Mouse (Mus musculus) kidney, embryonic 15.5 days (tissue): ENCODE data around the gene Golt1a. TPM values are rescaled to one million over a fixed set of nuclear protein-coding genes. Genes with fewer than 3 reads are reported as not detected.

Experiments used
- ATAC-seq: fragments of 200-750 bp; cut with Nextera tagmentation; replicated peaks from 2 replicates; pipeline ENCODE4 v1.8.0; 2017; ENCODE audit warnings: moderate TSS enrichment; ENCODE audit not compliant: low FRiP score
- H3K27ac ChIP-seq: fragments of 300-500 bp; sonication (generic); 2 replicates; pipeline ENCODE4 v1.5.1; 2015; ENCODE audit warnings: mild to moderate bottlenecking, inconsistent platforms
- H3K27me3 ChIP-seq: fragments of 300-500 bp; sonication (generic); 2 replicates; pipeline ENCODE4 v1.6.1; 2015; ENCODE audit warnings: inconsistent platforms
- H3K36me3 ChIP-seq: fragments of 300-500 bp; sonication (generic); 2 replicates; pipeline ENCODE4 v1.6.1; 2015; ENCODE audit warnings: inconsistent platforms
- H3K4me1 ChIP-seq: fragments of 300-500 bp; sonication (generic); 2 replicates; pipeline ENCODE4 v1.6.1; 2015; ENCODE audit warnings: inconsistent platforms
- H3K4me2 ChIP-seq: fragments of 300-500 bp; sonication (generic); 2 replicates; pipeline ENCODE4 v1.6.1; 2015; ENCODE audit warnings: moderate library complexity, mild to moderate bottlenecking, inconsistent platforms
- H3K4me3 ChIP-seq: fragments of 300-500 bp; sonication (generic); replicated peaks from 2 replicates; pipeline ENCODE4 v1.5.1; 2015; ENCODE audit warnings: mild to moderate bottlenecking, inconsistent platforms
- H3K9ac ChIP-seq: fragments of 300-500 bp; sonication (generic); 2 replicates; pipeline ENCODE4 v1.6.1; 2015; ENCODE audit warnings: mild to moderate bottlenecking, inconsistent platforms
- H3K9me3 ChIP-seq: fragments of 300-500 bp; sonication (generic); replicated peaks from 2 replicates; pipeline ENCODE4 v1.6.1; 2016; ENCODE audit warnings: inconsistent platforms
- WGBS: fragments of 180-500 bp; shearing (Covaris S2); methylation state at CpG from one replicate; pipeline ENCODE4 v1.1.7; 2015; ENCODE audit warnings: mixed read lengths; 5-methylcytosine and 5-hydroxymethylcytosine counted together
- polyA plus RNA-seq: library from polyadenylated mRNA; unstranded; fragments of >200 nt; fragmentation: Nextera tagmentation; extraction: Ambion mirVana; gene quantifications from 2 replicates; pipeline ENCODE4 v1.2.1, GENCODE M21; 2015

Golt1a gene
- polyA plus RNA-seq, 1 experiment from 2014 or later, result 5.2 TPM

GRCm38 (mm10) chr1:133278946-133279631, 30.5 kb upstream of the Golt1a start:
- H3K4me2 ChIP-seq, result no peak overlapping the region
- H3K9ac ChIP-seq, result no peak overlapping the region
- WGBS, result 59% methylated on average over 15 of the region's 15 CpGs
- ATAC-seq, result no peak
- no peaks in the 10 kb centered on the region for H3K9me3 ChIP-seq
- no peaks in the 10 kb centered on the region for H3K27me3 ChIP-seq
- peaks cover 10% of the 10 kb centered on the region; the same call in 1 of the 2 replicates for H3K36me3 ChIP-seq
- H3K4me3 ChIP-seq, result no peak overlapping the region
- no peak overlapping the region for H3K27ac ChIP-seq
- peaks cover 23% of the 10 kb centered on the region for H3K4me1 ChIP-seq

- Histone ChIP-seq H3K36me3 (peaks cover 5% of the 10 kb centered on the region; the same call in 1 of the 2 replicates), H3K9me3 (no peaks in the 10 kb centered on the region), H3K27me3 (no peaks in the 10 kb centered on the region), H3K4me2 (no peak overlapping the region), H3K9ac (no peak overlapping the region), H3K27ac (no peak overlapping the region), H3K4me1 (peaks cover 23% of the 10 kb centered on the region), H3K4me3 (no peak overlapping the region)
- ATAC-seq, result no peak
- WGBS, result 79% methylated on average over 11 of the region's 11 CpGs
Observed at GRCm38 (mm10) chr1:133279632-133280093, 29.9 kb upstream of the Golt1a start.

- H3K9ac ChIP-seq, result no peak overlapping the region
- H3K4me3 ChIP-seq, result no peak overlapping the region
- ATAC-seq, result no peak
- H3K4me2 ChIP-seq, result no peak overlapping the region
- H3K9me3 ChIP-seq, result no peaks in the 10 kb centered on the region
- H3K27me3 ChIP-seq, result no peaks in the 10 kb centered on the region
- peaks cover 23% of the 10 kb centered on the region for H3K4me1 ChIP-seq
- H3K27ac ChIP-seq, result no peak overlapping the region
- 0 out of 2 replicates have a peak, but pooled peaks cover 3% of the 10 kb centered on the region for H3K36me3 ChIP-seq
- 84% methylated on average over 2 of the region's 2 CpGs for WGBS
Observed at GRCm38 (mm10) chr1:133280537-133280936, 29.1 kb upstream of the Golt1a start.

- WGBS, result 82% methylated on average over 7 of the region's 7 CpGs
Observed at GRCm38 (mm10) chr1:133285907-133286306, 23.7 kb upstream of the Golt1a start.

GRCm38 (mm10) chr1:133287051-133287450, 22.5 kb upstream of the Golt1a start:
- Histone ChIP-seq H3K4me1 (no peaks in the 10 kb centered on the region), H3K27ac (no peak overlapping the region), H3K4me2 (no peak overlapping the region), H3K9ac (no peak overlapping the region), H3K36me3 (0 out of 2 replicates have a peak, but pooled peaks cover 8% of the 10 kb centered on the region), H3K27me3 (no peaks in the 10 kb centered on the region), H3K9me3 (no peaks in the 10 kb centered on the region), H3K4me3 (no peak overlapping the region)
- ATAC-seq, result no peak
- 85% methylated on average over 4 of the region's 4 CpGs for WGBS

More at GRCm38 (mm10) chr1:133285907-133286306, 23.7 kb upstream of the Golt1a start:
- Histone ChIP-seq H3K9me3 (no peaks in the 10 kb centered on the region), H3K4me2 (no peak overlapping the region), H3K9ac (no peak overlapping the region), H3K27me3 (no peaks in the 10 kb centered on the region), H3K4me1 (no peaks in the 10 kb centered on the region), H3K36me3 (0 out of 2 replicates have a peak, but pooled peaks cover 8% of the 10 kb centered on the region), H3K27ac (no peak overlapping the region), H3K4me3 (no peak overlapping the region)
- ATAC-seq, result no peak

- 68% methylated on average over 12 of the region's 12 CpGs for WGBS
- Histone ChIP-seq H3K9ac (no peak overlapping the region), H3K27ac (no peak overlapping the region), H3K4me2 (no peak overlapping the region), H3K27me3 (0 out of 2 replicates have a peak, but pooled peaks cover 3% of the 10 kb centered on the region), H3K4me1 (no peaks in the 10 kb centered on the region), H3K36me3 (0 out of 2 replicates have a peak, but pooled peaks cover 9% of the 10 kb centered on the region), H3K4me3 (no peak overlapping the region), H3K9me3 (no peaks in the 10 kb centered on the region)
- ATAC-seq, result no peak
Observed at GRCm38 (mm10) chr1:133287880-133288279, 21.7 kb upstream of the Golt1a start.

- WGBS, result 88% methylated on average over 6 of the region's 6 CpGs
- Histone ChIP-seq H3K27me3 (0 out of 2 replicates have a peak, but pooled peaks cover 3% of the 10 kb centered on the region), H3K9me3 (no peaks in the 10 kb centered on the region), H3K4me2 (no peak overlapping the region), H3K4me3 (no peak overlapping the region), H3K9ac (no peak overlapping the region), H3K27ac (no peak overlapping the region), H3K4me1 (peaks cover 3% of the 10 kb centered on the region; the same call in 1 of the 2 replicates), H3K36me3 (peaks cover 15% of the 10 kb centered on the region)
- ATAC-seq, result no peak
Observed at GRCm38 (mm10) chr1:133291888-133292287, 17.7 kb upstream of the Golt1a start.

GRCm38 (mm10) chr1:133292608-133293007, 17.0 kb upstream of the Golt1a start:
- H3K4me1 ChIP-seq, result peaks cover 3% of the 10 kb centered on the region; the same call in 1 of the 2 replicates
- peaks cover 12% of the 10 kb centered on the region for H3K36me3 ChIP-seq
- no peak overlapping the region for H3K4me2 ChIP-seq
- H3K9ac ChIP-seq, result no peak overlapping the region
- H3K4me3 ChIP-seq, result no peak overlapping the region
- H3K9me3 ChIP-seq, result no peaks in the 10 kb centered on the region
- H3K27ac ChIP-seq, result no peak overlapping the region
- no peak for ATAC-seq
- peaks cover 8% of the 10 kb centered on the region for H3K27me3 ChIP-seq

- no peaks in the 10 kb centered on the region for H3K9me3 ChIP-seq
- H3K27me3 ChIP-seq, result peaks cover 42% of the 10 kb centered on the region
- no peak overlapping the region for H3K9ac ChIP-seq
- no peak overlapping the region for H3K27ac ChIP-seq
- no peak overlapping the region for H3K4me3 ChIP-seq
- ATAC-seq, result no peak
- H3K4me1 ChIP-seq, result peaks cover 13% of the 10 kb centered on the region
- H3K4me2 ChIP-seq, result no peak overlapping the region
- 86% methylated on average over 9 of the region's 9 CpGs for WGBS
- H3K36me3 ChIP-seq, result peaks cover 10% of the 10 kb centered on the region
Observed at GRCm38 (mm10) chr1:133296376-133296775, 13.2 kb upstream of the Golt1a start.

GRCm38 (mm10) chr1:133298816-133299215, 10.8 kb upstream of the Golt1a start:
- 28% methylated on average over 14 of the region's 14 CpGs for WGBS
- Histone ChIP-seq H3K4me1 (peaks cover 23% of the 10 kb centered on the region), H3K9me3 (no peaks in the 10 kb centered on the region), H3K27ac (no peak overlapping the region), H3K9ac (no peak overlapping the region), H3K27me3 (peaks cover 39% of the 10 kb centered on the region), H3K4me3 (0 out of 2 replicates have a peak overlapping the region, but pooled peaks have one; percentile 3), H3K36me3 (peaks cover 3% of the 10 kb centered on the region; the same call in 1 of the 2 replicates), H3K4me2 (peak overlapping the region; percentile 37)
- 0 out of 2 replicates have a peak, but pooled peaks have one; percentile 22 for ATAC-seq

- H3K36me3 ChIP-seq, result no peaks in the 10 kb centered on the region
- no peak overlapping the region for H3K4me2 ChIP-seq
- ATAC-seq, result no peak
- H3K4me1 ChIP-seq, result peaks cover 23% of the 10 kb centered on the region
- H3K27ac ChIP-seq, result 0 out of 2 replicates have a peak overlapping the region, but pooled peaks have one; percentile 41
- whole genome bisulfite sequencing, result 31% methylated on average over 3 of the region's 3 CpGs
- H3K9me3 ChIP-seq, result no peaks in the 10 kb centered on the region
- H3K9ac ChIP-seq, result no peak overlapping the region
- no peak overlapping the region for H3K4me3 ChIP-seq
- peaks cover 35% of the 10 kb centered on the region for H3K27me3 ChIP-seq
Observed at GRCm38 (mm10) chr1:133302540-133302939, 7.1 kb upstream of the Golt1a start.

GRCm38 (mm10) chr1:133306842-133307241, 2.8 kb upstream of the Golt1a start:
- no peaks in the 10 kb centered on the region for H3K9me3 ChIP-seq
- H3K4me2 ChIP-seq, result no peak overlapping the region
- no peaks in the 10 kb centered on the region for H3K27me3 ChIP-seq
- no peak for ATAC-seq
- no peak overlapping the region for H3K4me3 ChIP-seq
- no peak overlapping the region for H3K27ac ChIP-seq
- H3K36me3 ChIP-seq, result no peaks in the 10 kb centered on the region
- H3K9ac ChIP-seq, result no peak overlapping the region
- 13% methylated on average over 4 of the region's 4 CpGs for WGBS
- H3K4me1 ChIP-seq, result peaks cover 34% of the 10 kb centered on the region
